Mouse (Mus musculus): Measurements from ENCODE around the gene Heatr6.

DNA sequence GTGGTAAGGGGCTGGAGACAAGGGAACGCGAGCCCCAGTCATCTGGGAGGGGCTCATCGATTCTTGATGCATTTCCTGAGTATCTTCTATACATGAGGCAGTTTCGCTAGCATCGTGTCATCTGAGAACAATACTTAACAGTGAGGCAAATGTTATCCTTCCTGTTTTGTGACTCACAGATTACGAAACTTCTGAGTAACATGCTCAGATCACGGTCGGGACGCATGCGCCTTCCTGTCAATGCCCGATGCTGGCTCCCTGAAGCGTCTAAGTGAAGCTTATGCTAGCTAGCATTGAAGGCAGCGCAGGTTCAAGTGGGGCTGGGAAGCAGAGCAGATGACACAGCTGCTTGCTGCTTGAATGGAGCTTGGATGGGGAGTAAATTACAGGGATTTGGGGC lies 35.8 kb downstream of the Heatr6 start:
- TF ChIP-seq CTCF (IDR thresholded peaks at IDR 0.05; ENCODE audit: extremely low read depth, insufficient read depth, low read length) (no peak), POLR2A (IDR thresholded peaks at IDR 0.05; ENCODE audit: extremely low read depth, insufficient read depth, low read length) (no peak)
